Mouse (Mus musculus): ENCODE measurements at regions not wholly inside any gene's neighbourhood (a gene's known extent, or its start where the extent isn't known, plus 50 kb on each side); places are given as distances from the start of the nearest gene placed in this dataset.
"Not testable (repeated sequence)": the region's sequence is repeated elsewhere in the genome, so short reads cannot be mapped to it uniquely, and the experiment has no call there.

GRCm38 (mm10) chr2:100252006-100252405 lies 1372.5 kb upstream of the Rag2 start:
- peak in 1 of 2 experiments; percentile 13 for DNase-seq (ENCODE audit: low spot score in 2 of 2)

- no peak for DNase-seq (ENCODE audit: low spot score in 2 of 2)
Measured at GRCm38 (mm10) chr2:100259136-100259853, 1365.2 kb upstream of the Rag2 start.

- no peak for DNase-seq (ENCODE audit: low spot score in 2 of 2)
Measured at GRCm38 (mm10) chr2:100306516-100306915, 1318.0 kb upstream of the Rag2 start.

GRCm38 (mm10) chr2:100312750-100313275 lies 1311.7 kb upstream of the Rag2 start:
- DNase-seq (ENCODE audit: low spot score in 2 of 2) = no peak

GRCm38 (mm10) chr2:100320461-100320860 lies 1304.1 kb upstream of the Rag2 start:
- peak in 1 of 2 experiments; percentile 40 for DNase-seq (ENCODE audit: low spot score in 2 of 2)

- DNase-seq (ENCODE audit: low spot score in 2 of 2) = no peak
Measured at GRCm38 (mm10) chr2:100340713-100341112, 1283.8 kb upstream of the Rag2 start.

GRCm38 (mm10) chr2:100344921-100345425 lies 1279.5 kb upstream of the Rag2 start:
- no peak for DNase-seq (ENCODE audit: low spot score in 2 of 2)

- DNase-seq (ENCODE audit: low spot score in 2 of 2) = not testable (repeated sequence)
Measured at GRCm38 (mm10) chr2:100365616-100366015, 1258.9 kb upstream of the Rag2 start.

- no peak for DNase-seq (ENCODE audit: low spot score in 2 of 2)
Measured at GRCm38 (mm10) chr2:100399776-100400175, 1224.7 kb upstream of the Rag2 start.

- DNase-seq (ENCODE audit: low spot score in 2 of 2) = no peak
Measured at GRCm38 (mm10) chr2:100426661-100427060, 1197.9 kb upstream of the Rag2 start.

- no peak for DNase-seq (ENCODE audit: low spot score in 2 of 2)
Measured at GRCm38 (mm10) chr2:100434991-100435390, 1189.5 kb upstream of the Rag2 start.

GRCm38 (mm10) chr2:100445868-100446267 lies 1178.7 kb upstream of the Rag2 start:
- DNase-seq (ENCODE audit: low spot score in 2 of 2) = no peak

- DNase-seq (ENCODE audit: low spot score in 2 of 2) = no peak
Measured at GRCm38 (mm10) chr2:100446332-100446731, 1178.2 kb upstream of the Rag2 start.

- DNase-seq (ENCODE audit: low spot score in 2 of 2) = not testable (repeated sequence)
Measured at GRCm38 (mm10) chr2:100459641-100460040, 1164.9 kb upstream of the Rag2 start.

- not testable (repeated sequence) for DNase-seq (ENCODE audit: low spot score in 2 of 2)
Measured at GRCm38 (mm10) chr2:100486229-100486628, 1138.3 kb upstream of the Rag2 start.

- DNase-seq (ENCODE audit: low spot score in 2 of 2) = not testable (repeated sequence)
Measured at GRCm38 (mm10) chr2:100505114-100505513, 1119.4 kb upstream of the Rag2 start.

Measured in cerebellum, postnatal 4 days (tissue).